Mouse (Mus musculus) heart, embryonic 13.5 days (tissue): ENCODE results near the gene Il1rl2. TPM values are rescaled to one million over a fixed set of nuclear protein-coding genes. Genes with fewer than 3 reads are reported as not detected.
"Not testable (repeated sequence)": the region's sequence is repeated elsewhere in the genome, so short reads cannot be mapped to it uniquely, and the experiment has no call there.

Experiments
- ATAC-seq: fragments of 200-750 bp; cut with Nextera tagmentation; 2 replicates; pipeline ENCODE4 v1.8.0; 2017; ENCODE audit warnings: moderate TSS enrichment; ENCODE audit not compliant: insufficient number of reproducible peaks, low FRiP score, low TSS enrichment; ENCODE audit errors: extremely low read depth
- H3K27ac ChIP-seq: fragments of 300-500 bp; sonication (generic); replicated peaks from 2 replicates; pipeline ENCODE4 v1.5.1; 2015; ENCODE audit warnings: moderate library complexity, mild to moderate bottlenecking, inconsistent platforms
- H3K27me3 ChIP-seq: fragments of 300-500 bp; sonication (generic); replicated peaks from 2 replicates; pipeline ENCODE4 v1.6.1; 2015; ENCODE audit warnings: mild to moderate bottlenecking, inconsistent platforms
- H3K36me3 ChIP-seq: fragments of 300-500 bp; sonication (generic); 2 replicates; pipeline ENCODE4 v1.6.1; 2015; ENCODE audit warnings: mild to moderate bottlenecking, inconsistent platforms
- H3K4me1 ChIP-seq: fragments of 300-500 bp; sonication (generic); 2 replicates; pipeline ENCODE4 v1.6.1; 2015; ENCODE audit warnings: inconsistent platforms
- H3K4me2 ChIP-seq: fragments of 300-500 bp; sonication (generic); 2 replicates; pipeline ENCODE4 v1.6.1; 2015; ENCODE audit warnings: inconsistent platforms, mild to moderate bottlenecking, moderate library complexity
- H3K4me3 ChIP-seq: fragments of 300-500 bp; sonication (generic); 2 replicates; pipeline ENCODE4 v1.5.1; 2015; ENCODE audit warnings: moderate library complexity, mild to moderate bottlenecking, inconsistent platforms
- H3K9ac ChIP-seq: fragments of 300-500 bp; sonication (generic); 2 replicates; pipeline ENCODE4 v1.6.1; 2015; ENCODE audit warnings: inconsistent platforms, mild to moderate bottlenecking, moderate library complexity
- H3K9me3 ChIP-seq: fragments of 300-500 bp; sonication (generic); 2 replicates; pipeline ENCODE4 v1.6.1; 2016; ENCODE audit warnings: inconsistent platforms
- WGBS: fragments of 180-500 bp; shearing (Covaris S2); methylation state at CpG from one replicate; pipeline ENCODE4 v1.1.7; 2015; ENCODE audit warnings: mixed read lengths; 5-methylcytosine and 5-hydroxymethylcytosine counted together
- polyA plus RNA-seq: library from polyadenylated mRNA; unstranded; fragments of >200 nt; fragmentation: Nextera tagmentation; extraction: Ambion mirVana; gene quantifications from 2 replicates; pipeline ENCODE4 v1.2.1, GENCODE M21; 2015

The Il1rl2 gene
- polyA plus RNA-seq, 1 experiment from 2014 or later = 3.8 TPM

DNA sequence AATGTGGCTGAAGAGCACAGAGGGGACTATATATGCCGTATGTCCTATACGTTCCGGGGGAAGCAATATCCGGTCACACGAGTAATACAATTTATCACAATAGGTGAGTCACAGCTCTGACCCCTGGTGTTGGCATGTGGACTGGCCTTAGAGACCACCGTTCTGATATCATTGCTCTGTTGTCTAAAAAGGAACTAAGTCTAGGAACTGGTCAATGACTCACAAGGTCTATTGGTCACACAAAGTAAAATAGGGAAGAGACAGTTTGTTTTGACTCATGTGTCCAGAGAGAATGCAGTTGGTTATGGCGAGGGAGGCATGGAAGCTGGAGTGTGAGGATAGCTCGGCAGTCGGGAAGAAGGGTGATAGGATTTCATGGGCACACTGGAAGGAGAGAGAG, 29.6 kb upstream of the Il1rl2 start:
- no peak overlapping the region for H3K4me3 ChIP-seq
- no peak overlapping the region for H3K27ac ChIP-seq
- H3K9me3 ChIP-seq = no peaks in the 10 kb centered on the region
- peaks cover 36% of the 10 kb centered on the region for H3K36me3 ChIP-seq
- no peaks in the 10 kb centered on the region for H3K4me1 ChIP-seq
- no peak overlapping the region for H3K4me2 ChIP-seq
- no peak for ATAC-seq
- no peaks in the 10 kb centered on the region for H3K27me3 ChIP-seq
- WGBS = 68% methylated on average over 9 of the region's 9 CpGs
- H3K9ac ChIP-seq = no peak overlapping the region

DNA sequence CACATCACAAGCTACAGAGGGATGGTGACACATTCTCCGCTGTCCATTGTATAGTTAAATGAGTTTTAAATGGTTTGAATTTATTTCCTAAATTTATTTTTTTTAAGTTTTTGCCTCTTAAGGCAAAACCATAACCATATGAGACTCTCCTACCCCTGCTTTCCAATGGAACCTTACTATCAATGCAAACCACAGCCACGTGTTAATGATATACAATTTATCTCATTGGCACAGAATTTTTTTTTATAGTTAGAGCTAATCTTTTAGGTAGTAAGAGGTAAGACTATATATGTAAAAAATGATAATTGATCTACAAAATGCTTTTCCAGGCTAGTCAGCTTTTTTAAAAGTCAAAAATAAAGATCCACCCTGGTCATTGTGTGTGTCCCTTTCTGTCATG, 26.4 kb upstream of the Il1rl2 start:
- H3K4me3 ChIP-seq = no peak overlapping the region
- WGBS = 74% methylated on average over 2 of the region's 2 CpGs
- no peak for ATAC-seq
- H3K27ac ChIP-seq = no peak overlapping the region
- H3K4me2 ChIP-seq = no peak overlapping the region
- H3K4me1 ChIP-seq = no peaks in the 10 kb centered on the region
- no peaks in the 10 kb centered on the region for H3K9me3 ChIP-seq
- H3K36me3 ChIP-seq = peaks cover 32% of the 10 kb centered on the region
- H3K9ac ChIP-seq = no peak overlapping the region
- no peaks in the 10 kb centered on the region for H3K27me3 ChIP-seq

DNA sequence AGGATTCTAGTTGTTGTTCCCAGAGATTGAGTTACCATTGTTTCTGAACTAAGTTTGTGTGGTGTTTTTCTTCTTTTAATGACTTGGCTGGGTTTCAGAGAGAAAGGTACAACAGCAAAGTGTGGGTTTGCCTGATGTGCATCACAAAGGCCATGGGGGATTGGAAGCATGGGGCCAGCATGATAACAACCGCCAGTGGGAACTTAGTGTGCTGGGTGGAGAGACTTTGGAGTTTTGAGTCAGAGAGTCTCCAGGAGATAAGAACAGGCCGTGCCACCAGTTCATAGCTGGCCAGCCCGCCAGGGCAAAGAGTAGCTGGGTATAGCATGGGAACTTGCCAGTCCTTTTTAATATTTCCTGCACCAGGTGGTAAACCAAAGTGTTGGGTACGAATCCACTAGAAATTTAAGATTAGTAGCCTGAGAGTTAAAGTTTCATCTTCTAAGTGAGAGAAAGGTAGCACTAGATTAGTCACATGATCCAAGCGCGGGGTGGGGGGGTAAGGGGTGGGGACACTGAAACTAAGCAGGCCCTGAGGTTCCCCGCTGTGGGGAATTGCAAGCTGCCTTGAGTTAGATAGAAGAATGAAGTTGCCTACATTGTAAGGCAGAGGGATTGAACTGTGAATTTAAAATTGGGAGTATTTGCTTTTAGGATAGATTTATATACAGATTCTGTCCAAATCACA, 21.1 kb upstream of the Il1rl2 start:
- WGBS = 50% methylated on average over 7 of the region's 7 CpGs
- Histone ChIP-seq H3K9me3 (no peaks in the 10 kb centered on the region), H3K9ac (no peak overlapping the region), H3K4me3 (no peak overlapping the region), H3K27me3 (no peaks in the 10 kb centered on the region), H3K27ac (no peak overlapping the region), H3K4me1 (no peaks in the 10 kb centered on the region), H3K4me2 (no peak overlapping the region), H3K36me3 (peaks cover 13% of the 10 kb centered on the region)
- ATAC-seq = no peak

DNA sequence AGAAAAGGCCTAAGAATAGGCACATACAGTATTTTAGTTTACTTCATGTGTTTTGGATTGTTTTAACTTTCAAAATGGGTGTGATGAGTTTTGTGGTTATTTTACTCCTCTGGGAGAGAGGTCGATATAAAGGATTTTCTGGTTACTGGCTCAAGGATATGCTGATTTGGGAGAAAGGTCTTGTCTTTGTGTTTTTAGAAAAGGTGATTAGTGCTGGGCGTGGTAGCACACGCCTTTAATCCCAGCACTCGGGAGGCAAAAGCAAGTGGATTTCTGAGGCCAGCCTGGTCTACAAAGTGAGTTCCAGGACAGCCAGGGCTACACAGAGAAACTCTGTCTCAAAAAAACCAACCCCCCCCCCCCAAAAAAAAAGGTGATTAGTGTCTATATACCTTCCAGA, 20.1 kb upstream of the Il1rl2 start:
- H3K9ac ChIP-seq, ATAC-seq, H3K36me3 ChIP-seq, H3K4me2 ChIP-seq, H3K9me3 ChIP-seq, H3K27me3 ChIP-seq, H3K4me1 ChIP-seq, H3K4me3 ChIP-seq, H3K27ac ChIP-seq: not testable (repeated sequence)
- WGBS = 82% methylated on average over 4 of the region's 4 CpGs

DNA sequence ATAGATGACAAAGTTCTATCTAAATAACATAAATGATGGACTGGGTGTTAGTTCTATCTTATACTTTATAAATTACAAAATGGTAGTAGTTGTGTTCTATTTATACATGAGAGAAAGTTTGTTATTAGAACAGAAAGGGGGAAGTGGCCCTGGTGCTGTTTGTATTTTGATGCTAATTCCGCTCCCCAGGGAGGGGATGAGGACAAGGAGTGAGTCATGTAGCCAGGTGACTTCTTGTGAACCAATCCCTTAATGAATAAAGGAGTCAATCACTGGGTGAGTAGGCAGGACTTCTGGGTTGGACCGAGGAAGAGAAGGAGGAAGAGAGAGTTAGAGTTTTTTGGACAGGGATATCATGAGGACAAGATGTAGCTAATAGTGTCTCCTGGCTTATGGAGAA, 18.3 kb upstream of the Il1rl2 start:
- 70% methylated on average over 2 of the region's 2 CpGs for WGBS
- Histone ChIP-seq H3K9me3 (no peaks in the 10 kb centered on the region), H3K4me1 (no peaks in the 10 kb centered on the region), H3K27me3 (no peaks in the 10 kb centered on the region), H3K4me2 (no peak overlapping the region), H3K27ac (no peak overlapping the region), H3K4me3 (no peak overlapping the region), H3K36me3 (peaks cover 4% of the 10 kb centered on the region), H3K9ac (no peak overlapping the region)
- no peak for ATAC-seq

DNA sequence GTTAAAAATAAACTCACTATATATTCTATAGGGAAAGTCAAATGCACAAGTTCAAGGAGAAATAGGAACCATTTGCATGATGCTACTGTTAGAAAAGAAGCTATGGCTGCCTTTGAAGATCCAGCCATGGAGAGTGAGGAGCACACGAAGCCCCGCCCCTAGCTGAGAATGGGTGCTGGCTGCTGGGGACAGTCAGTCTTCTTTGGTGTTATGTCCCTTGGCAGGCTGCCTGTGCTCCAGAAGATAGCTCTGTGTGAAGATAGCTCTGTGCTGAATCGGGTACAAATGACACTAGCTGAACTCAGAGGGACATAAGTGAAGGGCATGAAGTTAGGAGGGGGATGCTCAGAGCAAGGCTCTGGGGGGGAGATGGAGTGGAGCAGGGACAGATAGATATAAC, 13.3 kb upstream of the Il1rl2 start:
- no peak overlapping the region for H3K4me3 ChIP-seq
- WGBS = 61% methylated on average over 3 of the region's 3 CpGs
- peaks cover 27% of the 10 kb centered on the region for H3K36me3 ChIP-seq
- H3K27me3 ChIP-seq = no peaks in the 10 kb centered on the region
- H3K9me3 ChIP-seq = no peaks in the 10 kb centered on the region
- no peak overlapping the region for H3K4me2 ChIP-seq
- H3K4me1 ChIP-seq = no peaks in the 10 kb centered on the region
- H3K9ac ChIP-seq = no peak overlapping the region
- ATAC-seq = no peak
- H3K27ac ChIP-seq = no peak overlapping the region

DNA sequence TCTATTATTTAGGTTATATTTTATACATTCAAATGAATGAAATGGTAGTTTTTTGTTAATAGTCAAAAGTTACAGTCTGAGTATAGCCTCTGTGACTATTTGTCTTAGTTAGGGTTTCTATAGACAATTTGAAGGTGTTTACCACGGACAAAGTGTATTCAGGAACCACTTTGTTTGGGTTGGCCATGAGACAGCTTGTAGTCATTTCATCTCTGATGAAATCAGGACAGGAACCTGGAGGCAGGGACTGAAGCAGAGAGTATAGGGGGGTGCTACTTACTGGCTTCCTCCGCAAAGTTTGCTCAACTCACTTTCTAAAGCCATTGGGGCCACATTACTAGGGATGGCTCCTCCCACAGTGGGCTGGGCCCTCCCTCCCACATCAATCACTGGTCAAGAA, 12.8 kb upstream of the Il1rl2 start:
- Histone ChIP-seq H3K36me3 (peaks cover 29% of the 10 kb centered on the region), H3K4me3 (no peak overlapping the region), H3K9ac (no peak overlapping the region), H3K9me3 (no peaks in the 10 kb centered on the region), H3K27me3 (no peaks in the 10 kb centered on the region), H3K4me1 (no peaks in the 10 kb centered on the region), H3K4me2 (no peak overlapping the region), H3K27ac (no peak overlapping the region)
- no peak for ATAC-seq
- 71% methylated on average over 2 of the region's 2 CpGs for WGBS

DNA sequence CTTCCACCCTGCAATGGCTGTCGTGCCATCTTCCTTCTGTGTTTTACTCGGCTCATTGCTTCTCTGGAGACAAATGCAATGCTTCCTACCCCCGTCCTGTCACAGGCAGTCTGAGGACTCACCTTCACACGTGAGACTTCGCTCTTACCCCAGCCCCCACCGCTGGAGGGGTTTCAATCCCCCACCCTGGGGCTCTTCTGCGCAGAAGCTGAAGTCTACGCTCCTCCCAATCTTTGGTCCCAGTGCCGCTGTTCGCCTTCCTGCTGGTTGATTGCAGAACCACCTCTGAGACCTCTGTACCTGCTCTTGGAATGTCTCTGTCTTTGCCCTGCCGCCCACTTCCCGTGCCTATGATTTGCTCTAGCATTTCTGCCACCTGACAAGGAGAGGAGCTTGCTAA, 10.4 kb upstream of the Il1rl2 start:
- H3K36me3 ChIP-seq = peaks cover 29% of the 10 kb centered on the region
- H3K27ac ChIP-seq = no peak overlapping the region
- no peak overlapping the region for H3K4me3 ChIP-seq
- ATAC-seq = no peak
- H3K4me2 ChIP-seq = no peak overlapping the region
- H3K4me1 ChIP-seq = no peaks in the 10 kb centered on the region
- H3K9me3 ChIP-seq = no peaks in the 10 kb centered on the region
- H3K27me3 ChIP-seq = no peaks in the 10 kb centered on the region
- WGBS = 74% methylated on average over 12 of the region's 12 CpGs
- no peak overlapping the region for H3K9ac ChIP-seq

DNA sequence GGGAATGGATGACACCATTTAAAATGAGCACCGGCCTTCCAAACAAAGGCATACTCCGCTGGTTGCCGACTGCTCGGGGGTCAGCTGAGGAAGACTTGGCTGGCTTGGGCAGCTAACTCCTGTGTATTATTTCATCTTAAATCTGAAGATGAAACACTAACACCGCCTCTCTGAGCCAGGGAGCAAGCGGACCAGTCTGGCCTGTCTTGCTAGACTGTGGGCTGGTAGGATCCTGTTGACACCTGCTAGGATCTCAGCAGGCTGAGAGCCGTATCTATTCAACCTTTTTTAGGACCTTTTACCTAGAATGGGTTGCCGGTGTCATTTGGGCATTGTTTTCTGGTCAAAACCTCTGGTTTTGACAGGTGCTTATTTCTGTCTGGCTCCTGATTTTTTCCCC, 6.8 kb upstream of the Il1rl2 start:
- H3K27ac ChIP-seq = no peak overlapping the region
- ATAC-seq = no peak

DNA sequence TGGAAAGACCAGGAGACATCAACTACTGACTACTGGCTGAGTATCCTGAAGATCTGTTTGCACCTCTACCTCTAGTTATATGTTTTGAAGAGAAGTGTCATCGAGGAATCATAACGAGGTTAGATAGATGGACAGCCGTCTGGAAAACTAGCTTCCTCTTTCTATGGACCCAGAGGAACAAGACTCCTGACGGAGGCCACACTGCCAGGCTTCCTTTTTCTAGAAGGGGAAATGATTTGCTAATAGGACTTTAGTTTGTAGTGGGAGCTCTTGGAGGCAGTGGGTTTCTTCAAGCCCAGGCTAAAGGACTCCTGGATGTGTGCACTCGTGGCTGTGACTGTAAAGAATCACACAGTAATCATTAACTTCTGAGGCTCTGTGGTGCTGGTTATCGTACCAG, 2.6 kb upstream of the Il1rl2 start:
- WGBS = 73% methylated on average over 6 of the region's 6 CpGs
- H3K27me3 ChIP-seq = peaks cover 26% of the 10 kb centered on the region
- ATAC-seq = no peak

More for the DNA sequence above, 6.8 kb upstream of the Il1rl2 start:
- Histone ChIP-seq H3K4me1 (no peaks in the 10 kb centered on the region), H3K27me3 (no peaks in the 10 kb centered on the region), H3K4me3 (no peak overlapping the region), H3K4me2 (no peak overlapping the region), H3K9me3 (no peaks in the 10 kb centered on the region), H3K9ac (no peak overlapping the region), H3K36me3 (peaks cover 18% of the 10 kb centered on the region)
- WGBS = 84% methylated on average over 8 of the region's 8 CpGs

DNA sequence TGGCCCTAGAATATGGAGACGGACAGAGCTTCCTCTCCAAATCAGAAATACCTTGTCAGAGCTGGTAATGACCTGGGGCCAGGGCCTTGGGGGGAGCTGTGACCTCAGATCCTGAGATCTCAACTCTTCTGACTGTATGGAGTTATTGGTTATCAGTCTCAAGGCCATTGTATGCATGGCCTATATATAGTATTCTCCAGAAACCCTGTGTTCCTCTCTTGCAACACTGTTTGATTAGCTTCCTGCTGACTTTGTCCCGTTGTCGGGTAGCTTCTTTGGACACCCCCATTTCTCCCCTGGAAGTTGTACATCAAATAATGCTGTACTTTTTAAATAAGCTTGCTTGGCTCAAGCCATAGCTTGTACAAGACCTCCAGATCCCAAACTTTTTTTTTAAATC, 1.9 kb upstream of the Il1rl2 start:
- H3K4me3 ChIP-seq = no peak overlapping the region
- no peaks in the 10 kb centered on the region for H3K9me3 ChIP-seq
- H3K4me1 ChIP-seq = peaks cover 13% of the 10 kb centered on the region
- H3K27ac ChIP-seq = no peak overlapping the region
- no peak for ATAC-seq
- no peak overlapping the region for H3K9ac ChIP-seq
- no peak overlapping the region for H3K4me2 ChIP-seq
- 55% methylated on average over 3 of the region's 3 CpGs for WGBS
- H3K36me3 ChIP-seq = no peaks in the 10 kb centered on the region
- H3K27me3 ChIP-seq = peaks cover 33% of the 10 kb centered on the region

More for the DNA sequence above, 2.6 kb upstream of the Il1rl2 start:
- Histone ChIP-seq H3K9ac (no peak overlapping the region), H3K4me1 (peaks cover 13% of the 10 kb centered on the region), H3K4me3 (no peak overlapping the region), H3K36me3 (no peaks in the 10 kb centered on the region), H3K9me3 (no peaks in the 10 kb centered on the region), H3K4me2 (no peak overlapping the region), H3K27ac (no peak overlapping the region)

DNA sequence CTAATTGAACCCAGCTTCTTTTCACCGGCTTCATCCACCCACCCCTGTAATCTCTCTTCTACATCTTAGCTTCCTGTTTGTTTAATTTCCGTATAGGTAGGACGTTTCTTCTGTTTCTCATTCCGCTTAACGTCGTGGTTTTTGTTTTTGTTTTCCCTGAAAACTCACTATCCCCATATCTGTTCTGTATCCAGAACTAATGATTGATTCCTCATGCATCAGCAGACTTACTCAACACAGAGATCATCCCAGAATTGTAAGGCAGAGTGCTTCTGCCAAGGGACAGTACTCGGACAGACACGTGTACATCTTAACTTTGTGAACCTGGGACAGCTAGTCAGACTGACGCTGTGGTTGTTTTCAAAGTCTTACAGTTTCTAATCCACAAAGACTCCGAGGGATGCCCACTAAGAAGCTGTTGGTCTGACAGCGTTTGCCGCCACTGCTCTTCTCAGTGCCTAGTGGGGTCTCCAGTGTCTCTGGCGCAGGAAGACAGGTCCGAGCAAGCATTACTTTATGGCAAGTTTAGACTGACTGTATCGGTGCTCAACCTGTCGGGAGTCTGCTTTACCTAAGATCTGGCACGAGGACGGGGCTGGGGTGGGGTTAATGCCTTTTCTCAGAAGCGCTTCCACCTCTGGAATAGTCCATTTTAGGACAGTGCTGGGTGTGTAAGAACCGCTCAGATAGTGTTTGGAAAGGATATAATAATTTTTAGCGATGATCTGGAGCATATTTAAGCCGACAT, 719 bp downstream of the Il1rl2 start:
- ATAC-seq = no peak
- H3K4me3 ChIP-seq = peak overlapping the region; percentile 51
- peaks cover 13% of the 10 kb centered on the region for H3K4me1 ChIP-seq
- H3K9ac ChIP-seq = peak overlapping the region; percentile 75
- WGBS = 6% methylated on average over 22 of the region's 22 CpGs
- H3K9me3 ChIP-seq = no peaks in the 10 kb centered on the region
- H3K4me2 ChIP-seq = peak overlapping the region; percentile 74
- H3K27me3 ChIP-seq = peaks cover 38% of the 10 kb centered on the region
- H3K27ac ChIP-seq = no peak overlapping the region
- no peaks in the 10 kb centered on the region for H3K36me3 ChIP-seq
